Mouse (Mus musculus) CH12F3 (cell line): Measurements from ENCODE around the gene Frem2.

Experiments used
- in situ Hi-C: fragments of 300-500 bp; cut with MboI; formaldehyde crosslinking; loops from 2 replicates; pipeline ENCODE4 v1.14.3; 2020; ENCODE audit warnings: low sequenced_read_pairs

Gene Frem2

DNA sequence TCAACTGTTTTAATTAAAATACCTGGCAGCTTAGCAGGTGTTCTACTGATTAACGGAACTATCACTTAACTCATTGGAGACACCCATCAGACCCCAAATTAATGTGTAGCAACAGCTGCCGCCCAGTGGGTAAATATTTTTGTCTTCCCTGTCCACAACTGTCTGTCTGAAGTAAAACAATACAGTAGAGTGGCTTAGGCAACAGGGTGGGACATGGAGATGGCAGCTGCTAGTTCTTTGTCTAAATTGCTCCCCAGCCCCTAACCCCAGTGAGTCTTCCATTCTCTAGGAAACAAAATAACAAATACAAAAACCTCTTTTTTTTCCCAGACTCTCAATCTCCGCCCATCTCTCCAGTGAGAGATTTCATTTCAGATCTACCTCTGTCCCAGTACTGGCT is 36.2 kb downstream of the Frem2 start:
- in situ Hi-C loops = no loop called here

DNA sequence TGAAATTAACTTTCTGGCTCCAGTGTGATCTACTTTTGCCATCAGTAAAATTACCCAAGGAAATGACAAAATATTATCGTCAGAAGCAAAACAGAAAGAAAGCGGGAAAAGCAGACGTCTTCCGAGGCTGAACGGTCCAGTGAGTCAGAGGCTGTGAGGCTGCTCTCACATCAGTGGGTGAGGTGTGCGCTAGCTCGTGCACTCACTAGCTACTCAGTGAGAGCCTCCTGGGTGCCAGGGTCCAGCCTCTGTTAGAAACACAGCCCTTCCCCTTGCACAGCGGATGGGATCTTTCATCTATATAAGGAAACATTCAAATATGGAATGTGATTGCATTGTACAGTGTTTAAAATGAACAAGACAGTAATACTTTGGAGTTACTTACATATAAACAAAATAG is 36.8 kb downstream of the Frem2 start:
- in situ Hi-C loops = no loop called here

DNA sequence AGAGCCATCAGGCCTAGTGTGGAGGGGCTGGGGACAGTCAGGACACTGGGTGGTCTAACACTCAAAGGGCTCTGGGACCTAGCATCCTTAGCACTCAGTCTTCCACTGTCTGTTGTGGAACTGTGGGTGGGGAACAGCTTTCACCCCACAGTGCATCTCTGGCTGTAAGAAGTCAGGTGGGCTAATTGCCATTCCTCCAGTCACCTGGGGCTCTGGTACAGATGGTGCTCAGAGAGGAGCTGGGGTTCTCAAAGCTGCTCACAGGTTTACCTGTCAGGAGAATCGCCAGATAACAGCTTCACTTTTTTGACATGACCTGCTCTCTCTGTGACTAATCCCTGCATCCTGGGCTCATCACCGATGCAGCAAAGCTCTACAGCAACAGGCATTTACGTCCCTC is 46.0 kb downstream of the Frem2 start:
- in situ Hi-C loops = no loop called here

DNA sequence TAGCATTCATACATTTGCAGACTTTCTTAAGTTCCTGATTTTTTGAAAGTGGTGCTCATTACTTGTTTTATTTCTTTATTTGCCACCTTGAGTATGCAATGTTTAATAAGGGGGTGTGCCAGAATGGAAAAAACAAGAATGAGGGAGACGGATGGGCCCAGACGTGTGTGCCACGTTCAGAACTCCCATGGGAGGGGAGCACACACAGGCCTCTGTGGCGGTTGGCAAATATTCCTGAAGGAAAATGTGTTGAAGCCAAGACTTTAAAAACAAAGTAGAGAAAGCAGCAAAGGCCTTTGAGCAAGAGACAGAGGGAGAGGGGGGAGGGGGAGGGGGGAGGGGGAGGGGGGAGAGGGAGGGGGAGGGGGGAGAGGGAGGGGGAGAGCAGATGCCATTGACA is 47.3 kb downstream of the Frem2 start:
- in situ Hi-C loops = no loop called here

DNA sequence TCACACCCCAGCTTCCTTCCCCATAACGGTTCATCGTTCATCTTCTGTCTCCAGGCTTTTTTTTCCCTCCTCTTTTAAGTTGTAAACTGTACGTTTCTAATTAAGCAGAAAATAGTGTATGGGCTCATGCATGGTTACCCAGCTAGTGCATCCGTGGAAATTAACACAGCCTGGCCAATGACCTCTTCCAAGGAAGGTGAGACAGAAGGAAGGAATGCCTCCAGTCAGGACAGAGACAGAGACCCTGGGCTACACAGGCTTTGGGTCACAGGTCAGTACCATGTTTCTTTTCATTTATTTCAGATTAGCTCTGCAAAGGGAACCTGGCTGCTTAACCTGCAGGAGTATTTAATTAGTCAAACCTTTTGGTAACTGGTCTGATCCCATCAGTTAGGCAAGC is 57.0 kb downstream of the Frem2 start:
- in situ Hi-C loops = no loop called here

DNA sequence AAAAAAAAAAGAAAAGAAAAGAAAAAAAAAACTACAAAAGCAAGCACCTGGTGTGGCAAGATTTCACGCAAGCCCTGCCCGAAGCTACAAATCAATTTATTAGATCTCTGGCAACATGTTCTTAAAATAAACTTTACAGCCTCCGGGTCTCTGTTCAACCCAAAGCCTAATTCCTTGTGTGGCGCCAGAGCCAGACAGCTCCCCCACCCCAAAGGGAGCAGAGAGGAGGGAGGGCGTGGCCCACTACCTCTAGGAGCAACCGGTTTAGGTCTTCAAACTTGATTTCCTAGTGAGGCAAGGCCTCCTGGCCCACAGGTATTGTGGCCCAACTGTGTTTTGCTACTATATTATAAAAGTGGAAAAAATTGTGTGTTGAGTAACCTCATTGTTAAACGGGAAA is 57.8 kb downstream of the Frem2 start:
- in situ Hi-C loops = no loop called here

DNA sequence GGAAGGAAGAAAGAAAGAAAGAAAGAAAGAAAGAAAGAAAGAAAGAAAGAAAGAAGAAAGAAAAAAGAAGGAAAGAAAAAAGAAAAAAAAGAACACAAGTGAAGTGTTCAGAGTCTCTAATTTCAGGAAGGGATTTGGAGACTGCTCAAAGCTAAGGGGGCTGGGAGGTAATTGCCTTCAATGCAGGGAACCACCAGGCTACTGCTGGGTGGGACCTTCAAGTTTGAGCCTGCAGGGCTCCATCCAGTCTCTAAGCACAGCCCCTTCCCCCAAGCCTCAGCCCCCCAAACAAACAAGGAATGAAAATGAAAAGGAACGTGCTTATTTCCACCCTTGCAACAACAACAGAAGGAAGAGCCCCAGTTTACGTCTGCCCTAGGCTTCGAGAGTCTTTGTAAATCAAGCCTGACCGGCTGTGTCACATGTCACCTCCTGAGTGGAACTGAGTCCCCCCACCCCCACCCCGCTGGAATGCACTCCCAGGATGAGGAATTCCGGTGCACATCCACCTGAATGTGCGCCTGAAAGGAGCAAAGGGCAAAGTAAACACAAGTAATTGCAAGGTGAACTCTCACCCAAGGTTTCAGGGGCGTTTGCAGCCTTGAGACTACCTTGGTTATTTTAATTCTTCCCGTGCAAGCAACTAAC is 58.9 kb downstream of the Frem2 start:
- in situ Hi-C loops = no loop called here

DNA sequence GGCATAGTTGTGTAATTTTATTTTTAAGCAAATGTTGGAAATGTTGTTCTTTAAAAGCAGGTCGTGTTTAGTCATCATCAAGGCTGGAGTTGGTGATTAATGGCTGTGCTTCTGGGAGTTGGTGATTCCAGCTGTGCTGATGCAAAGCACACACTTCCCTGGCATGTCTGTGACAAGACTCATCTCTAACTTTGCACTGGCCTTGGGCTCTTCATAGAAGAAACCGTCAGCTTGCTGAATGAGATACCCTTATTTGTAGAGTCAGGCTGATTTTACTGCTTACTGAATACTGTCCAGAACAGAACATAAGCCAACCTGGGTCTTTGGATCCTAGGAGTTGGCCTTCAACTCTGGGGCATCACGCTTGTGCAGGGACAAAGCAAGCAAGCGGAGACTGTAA is 62.7 kb downstream of the Frem2 start:
- in situ Hi-C loops = no loop called here

DNA sequence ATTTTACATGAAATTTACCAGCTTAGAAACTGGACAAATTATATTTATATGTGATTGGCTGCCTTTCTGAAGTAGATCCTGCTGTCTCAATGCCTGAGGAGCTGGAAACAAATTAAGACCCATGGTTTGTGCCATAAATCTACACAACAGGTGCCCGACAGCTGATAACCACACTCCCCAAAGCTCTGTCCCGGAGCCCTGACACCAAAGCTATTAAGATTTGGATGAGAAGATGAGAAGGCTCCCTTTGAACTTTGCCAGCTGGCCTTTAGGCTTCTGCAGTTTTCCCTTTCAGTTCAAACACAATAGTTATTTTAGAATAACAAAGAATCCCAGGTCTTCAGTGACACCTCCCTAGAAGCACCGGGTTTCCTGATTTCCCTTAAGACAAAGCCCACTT is 63.4 kb downstream of the Frem2 start:
- in situ Hi-C loops = no loop called here

DNA sequence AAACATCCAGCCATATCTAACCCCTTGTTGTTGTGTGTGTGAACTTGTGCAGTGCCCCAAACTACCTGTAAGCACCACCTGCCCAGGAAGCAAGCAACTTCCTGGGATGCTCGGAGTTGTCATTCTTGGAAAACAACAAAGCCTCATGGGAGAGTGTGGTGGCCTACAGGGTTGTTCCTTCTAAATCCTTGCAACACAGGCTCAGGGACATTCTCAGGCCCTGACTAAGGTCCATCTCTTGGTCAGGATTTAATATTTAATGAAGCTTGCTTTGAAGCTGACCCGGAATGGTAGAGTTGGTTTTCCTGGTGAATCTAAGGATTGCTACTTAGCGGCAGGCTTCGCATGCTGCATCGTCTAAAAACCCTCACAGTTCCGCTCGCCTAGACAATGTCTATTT is 65.1 kb downstream of the Frem2 start:
- in situ Hi-C loops = no loop called here

DNA sequence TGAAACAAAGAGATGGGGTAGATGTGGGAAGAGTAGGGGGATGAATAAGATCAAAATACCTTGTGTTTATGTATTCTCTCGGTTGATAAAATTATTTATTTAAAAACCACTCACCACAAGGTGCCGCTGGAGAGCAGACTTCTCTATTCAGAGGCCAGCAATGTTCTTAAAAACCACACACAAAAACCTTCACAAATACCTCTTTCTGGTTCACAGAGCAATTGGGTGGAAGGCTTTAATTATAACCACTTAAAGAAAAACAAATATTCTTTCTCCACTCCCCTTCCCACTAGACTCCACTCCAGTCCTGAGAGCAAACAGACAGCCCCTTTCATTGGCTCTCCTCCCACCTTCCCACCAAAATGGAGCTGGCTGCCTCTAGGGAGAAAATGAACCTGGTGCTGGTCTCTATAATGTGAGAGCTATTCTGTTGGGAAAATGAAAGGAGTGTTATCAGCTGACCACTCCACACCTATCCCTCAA is 67.0 kb downstream of the Frem2 start:
- in situ Hi-C loops = no loop called here

DNA sequence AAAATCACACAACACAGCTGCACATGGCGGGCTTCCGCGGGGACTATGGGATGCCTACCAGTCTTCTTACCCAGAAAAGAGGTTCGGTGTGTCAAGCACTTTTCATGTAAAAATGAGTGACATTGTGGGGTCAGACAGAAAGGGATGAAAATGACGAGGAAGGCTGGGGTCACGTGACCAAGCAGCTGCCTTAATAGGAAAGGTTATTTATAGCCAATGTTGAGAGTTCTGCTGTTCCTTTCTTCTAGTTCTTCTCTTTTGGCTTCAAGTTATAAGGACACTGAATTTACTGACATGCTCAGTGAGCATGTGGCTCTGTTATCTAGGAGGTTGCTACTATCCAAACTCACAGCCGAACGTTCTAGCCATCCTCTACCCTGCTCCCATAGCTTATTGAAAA is 73.9 kb downstream of the Frem2 start:
- in situ Hi-C loops = no loop called here

DNA sequence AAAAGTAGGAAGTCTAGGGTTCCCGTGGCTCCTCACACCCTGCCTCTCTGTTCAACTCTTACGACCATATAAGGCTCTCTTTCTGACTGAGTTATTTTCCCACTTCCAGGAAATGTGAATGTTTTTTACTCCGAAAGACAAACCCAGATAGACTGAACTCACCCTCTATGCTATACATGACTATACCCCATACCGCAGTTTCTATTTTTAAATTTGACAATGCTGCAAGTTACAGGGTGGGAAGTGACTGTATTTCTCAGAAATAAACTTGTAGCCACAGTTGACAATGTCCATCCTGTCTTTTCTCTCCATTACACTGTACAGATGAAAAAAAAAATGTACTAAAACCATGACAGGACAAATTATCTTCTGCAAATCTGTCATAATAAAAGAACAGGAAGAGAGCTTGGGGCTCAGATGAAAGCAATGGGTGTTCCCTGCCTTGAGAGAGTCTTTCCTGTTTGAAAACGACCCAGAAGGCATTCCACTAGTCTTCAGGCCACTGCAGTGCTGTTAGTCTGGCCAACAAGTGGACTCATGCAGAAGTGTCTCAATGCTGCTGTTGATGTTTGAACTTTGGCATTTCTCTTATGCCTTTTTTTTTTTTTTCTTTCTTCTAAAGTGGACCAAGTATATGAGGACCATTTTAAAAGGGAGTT is 76.4 kb downstream of the Frem2 start:
- in situ Hi-C loops = no loop called here

DNA sequence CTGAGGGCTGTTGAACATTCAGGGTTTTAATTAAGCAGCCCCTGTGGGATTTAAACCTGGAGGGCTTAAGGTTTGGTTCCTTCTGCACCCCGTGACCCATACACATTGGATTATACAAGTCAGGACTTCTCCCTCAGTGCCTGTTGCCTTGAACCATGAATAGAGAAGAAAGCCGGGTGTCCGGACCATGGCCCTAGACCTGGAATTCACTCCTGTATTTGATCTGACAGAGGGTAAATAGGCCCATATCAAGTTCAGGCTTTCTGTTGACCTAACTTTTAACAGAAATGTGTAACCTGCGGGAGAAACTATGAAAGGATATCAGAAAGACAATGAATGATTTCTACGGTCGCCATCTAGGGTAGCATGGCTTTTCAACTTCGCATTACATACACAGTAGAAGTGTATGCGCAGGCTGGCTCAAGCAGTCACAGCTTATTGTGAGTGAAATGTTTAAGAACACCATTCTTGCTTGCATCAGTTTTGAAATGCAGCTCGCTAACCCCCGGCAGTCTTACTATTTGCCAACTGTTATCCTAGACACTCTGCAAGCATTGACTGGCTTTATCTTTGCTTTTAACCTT is 77.9 kb downstream of the Frem2 start:
- in situ Hi-C loops = no loop called here

DNA sequence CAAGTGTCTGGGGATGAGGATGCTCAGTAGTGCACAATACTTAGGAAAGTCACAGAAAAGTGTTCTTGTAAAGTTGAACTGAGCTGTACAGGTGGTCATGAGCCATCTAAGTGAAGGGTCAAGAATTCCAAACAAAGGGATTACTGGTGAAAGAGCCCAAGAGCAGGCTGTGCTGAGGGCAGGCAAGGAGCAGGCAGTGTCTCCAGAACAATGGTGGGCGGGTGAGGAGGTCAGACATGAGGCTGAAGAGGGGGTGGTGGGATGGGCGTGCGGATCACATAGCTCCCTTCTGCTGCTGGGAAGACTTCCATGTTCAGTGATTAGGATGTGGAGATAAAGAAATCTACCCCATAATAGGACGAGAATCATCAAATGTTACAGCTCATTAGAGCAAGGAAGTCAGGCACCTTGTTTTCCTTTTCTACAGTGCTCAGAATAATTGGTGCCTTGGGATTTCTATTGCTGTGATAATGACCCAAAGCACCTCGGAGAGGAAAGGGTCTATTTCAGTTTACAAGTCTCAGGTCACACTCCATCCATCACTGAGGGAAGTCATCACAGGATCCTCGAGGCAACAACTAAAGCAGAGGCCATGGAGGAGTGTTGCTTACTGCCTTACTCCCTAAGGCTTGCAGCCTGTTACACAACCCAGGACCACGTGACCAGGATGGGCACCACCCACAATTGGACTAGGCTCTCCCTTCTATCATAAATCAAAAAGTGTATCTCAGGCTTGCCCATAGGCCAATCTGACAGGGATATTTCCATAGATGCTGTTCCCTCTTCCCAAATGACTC is 80.6 kb downstream of the Frem2 start:
- in situ Hi-C loops = no loop called here

DNA sequence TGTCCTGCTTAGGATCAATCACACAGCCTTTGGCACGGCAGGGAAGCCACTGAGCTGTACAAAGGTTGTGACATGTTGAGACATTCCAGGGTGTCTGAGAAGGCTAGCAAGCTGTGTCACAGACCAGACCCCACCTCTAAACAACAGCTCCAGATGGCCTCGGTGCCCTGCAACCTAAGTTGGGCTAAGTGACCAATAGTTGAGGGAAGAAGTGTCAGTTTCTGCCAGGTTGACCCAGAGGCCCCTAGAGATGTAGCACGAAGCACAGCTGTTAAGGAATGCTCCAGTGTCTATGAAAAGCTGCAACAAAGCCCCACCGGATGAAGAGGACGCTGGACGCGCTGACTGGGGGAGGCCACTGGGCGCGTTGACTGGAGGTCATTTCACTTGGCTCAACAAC is 83.0 kb downstream of the Frem2 start:
- in situ Hi-C loops = no loop called here

DNA sequence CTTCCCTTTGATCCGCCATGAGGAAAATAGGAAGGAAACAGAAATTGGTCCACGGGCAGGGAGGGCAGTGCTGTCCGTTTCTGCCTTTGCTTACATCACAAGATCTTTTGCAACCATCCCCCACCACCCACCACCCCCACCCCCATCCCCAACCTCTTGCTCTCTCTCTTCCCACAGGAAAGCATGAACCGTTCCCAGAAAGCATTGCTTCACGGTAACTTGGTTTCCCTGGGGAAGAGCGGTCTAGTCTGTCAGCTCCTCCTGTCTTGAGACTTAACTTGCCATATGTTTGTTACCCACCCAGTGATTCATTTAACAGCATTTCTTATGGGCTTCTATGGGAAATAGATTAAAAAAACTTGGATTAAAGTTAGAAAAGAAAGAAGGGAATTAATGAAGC is 85.5 kb downstream of the Frem2 start:
- in situ Hi-C loops = no loop called here

DNA sequence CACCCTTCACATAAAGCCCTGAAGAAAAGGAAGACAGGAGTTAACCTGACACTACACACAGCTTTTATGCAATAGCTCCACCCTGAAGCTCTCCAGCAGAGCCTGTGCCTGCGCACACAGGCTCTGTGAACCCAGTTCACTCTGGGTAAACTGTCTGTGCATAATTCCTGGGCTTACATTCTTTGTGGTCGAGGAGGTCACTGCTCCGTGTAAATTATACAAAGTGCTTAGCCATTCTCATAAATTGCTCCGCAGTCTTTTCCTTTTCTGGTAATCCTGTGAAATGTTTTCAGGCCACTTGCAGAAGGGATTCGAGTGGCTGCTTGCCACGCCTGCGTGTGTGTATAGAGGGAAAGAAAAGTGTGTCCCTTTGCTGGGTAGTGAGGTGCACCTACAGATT is 92.6 kb downstream of the Frem2 start:
- in situ Hi-C loops = no loop called here

DNA sequence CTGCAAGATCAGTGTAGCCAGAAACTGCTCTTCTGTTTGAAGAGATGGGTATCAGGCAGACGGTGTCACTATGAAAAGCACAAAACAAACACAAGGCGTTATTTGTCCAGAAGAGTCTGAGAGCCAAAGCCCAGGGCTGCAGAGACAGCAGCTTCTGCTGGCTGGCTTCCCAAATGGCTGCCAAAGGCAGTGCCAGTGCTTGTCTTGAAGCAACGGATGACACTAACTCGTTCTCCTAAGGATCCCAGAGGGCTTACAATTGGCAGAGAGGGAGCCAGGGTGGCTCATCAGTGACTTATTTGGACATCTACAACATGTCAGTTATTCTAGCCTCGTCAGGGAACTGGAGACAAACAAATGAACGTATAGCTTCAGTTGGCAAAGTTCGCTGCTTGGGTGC is 93.4 kb downstream of the Frem2 start:
- in situ Hi-C loops = no loop called here

DNA sequence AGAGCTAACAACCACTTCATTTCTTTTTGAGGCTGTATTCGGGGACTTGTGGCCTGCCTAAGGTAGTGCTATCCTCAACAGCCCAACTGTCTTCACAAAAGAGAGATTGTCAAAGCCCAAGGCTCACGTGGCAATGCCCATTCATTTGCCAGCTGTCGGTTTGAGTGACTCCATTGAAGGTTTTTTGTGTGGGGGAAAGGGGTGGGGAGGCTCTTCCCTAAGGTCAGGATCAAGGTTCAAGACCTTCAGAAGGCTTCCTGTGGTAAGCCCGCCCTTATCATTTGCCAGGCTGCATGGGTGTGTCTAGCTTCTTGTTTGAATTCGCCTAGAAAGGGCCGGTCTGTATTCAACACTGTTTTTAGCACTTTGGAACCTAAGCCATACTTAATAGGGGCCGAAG is 95.3 kb downstream of the Frem2 start:
- in situ Hi-C loops = no loop called here

DNA sequence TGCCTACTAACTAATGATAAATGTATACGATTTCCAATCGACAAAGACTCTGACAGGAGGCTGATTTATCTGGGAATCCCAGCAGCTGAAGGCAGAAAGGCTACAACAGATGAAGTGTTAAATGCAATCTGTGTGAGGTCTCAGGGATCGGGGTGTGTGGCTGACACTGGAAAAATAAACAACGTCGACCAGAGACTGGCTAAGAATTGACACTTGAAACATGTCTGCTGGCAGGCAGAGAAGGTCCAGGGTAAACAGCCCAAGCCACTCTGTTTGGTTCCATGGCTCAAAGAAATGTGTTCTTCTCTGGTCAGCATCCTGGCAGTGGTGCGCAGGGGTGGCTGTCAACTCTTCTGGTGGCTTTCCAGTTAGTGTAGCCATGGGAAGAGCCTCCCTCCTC is 98.1 kb downstream of the Frem2 start:
- in situ Hi-C loops = no loop called here

DNA sequence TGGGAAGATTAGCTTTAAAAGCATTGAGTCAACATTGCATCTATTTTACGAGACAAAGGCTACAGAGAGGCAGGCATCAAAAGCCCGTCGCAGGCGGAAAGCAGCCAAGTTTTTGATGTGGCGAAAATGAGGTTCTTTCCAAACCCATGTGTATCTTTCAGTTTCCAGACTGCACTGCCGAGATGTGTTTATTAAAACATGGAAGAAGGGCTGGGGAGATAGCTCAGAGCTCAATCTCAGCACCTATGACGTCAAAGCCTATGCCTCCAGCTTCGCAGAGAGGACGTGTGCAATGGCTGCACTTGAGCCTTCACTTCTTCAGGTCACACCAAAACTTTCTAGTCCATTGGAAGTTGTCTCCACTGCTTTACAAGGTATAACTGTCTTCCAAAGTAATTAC is 98.9 kb downstream of the Frem2 start:
- in situ Hi-C loops = no loop called here
